Mouse (Mus musculus): ENCODE results near the gene Ralgapb.

- TF ChIP-seq CTCF (IDR thresholded peaks at IDR 0.05; ENCODE audit: low read depth, low read length) (no peak), EP300 (IDR thresholded peaks at IDR 0.05; ENCODE audit: insufficient read depth, low read depth, low read length) (no peak), POLR2A (IDR thresholded peaks at IDR 0.05; ENCODE audit: insufficient read depth, low read length) (no peak)
These were observed 114.6 kb downstream of the Ralgapb start for GRCm38 (mm10) chr2:158524129-158524860.
